Mouse (Mus musculus) naive thymus-derived CD4-positive, alpha-beta T cell, adult 5 months (primary cell): ENCODE results near the gene Fundc2. TPM values are rescaled to one million over a fixed set of nuclear protein-coding genes. Genes with fewer than 3 reads are reported as not detected.

ENCODE experiments used
- polyA plus RNA-seq: library from polyadenylated mRNA; unstranded; fragments of 100-300 nt; shearing (Covaris generic); gene quantifications from one replicate; pipeline ENCODE4 v1.2.1, GENCODE M21; 2017

Fundc2 gene
- 41.4 TPM for polyA plus RNA-seq

GRCm38 (mm10) chrX:75382195-75382771, at the start of gene Fundc2, which contains the start of gene F8:
Gene Fundc2 (plus strand): TSS chrX:75382399.
Gene F8 (minus strand): TSS chrX:75382615.

GRCm38 (mm10) chrX:75415936-75416785, 34.0 kb downstream of the Fundc2 start, which contains the start of the genes Cmc4, Mtcp1 and Brcc3:
Gene Cmc4 (minus strand): TSS chrX:75416584.
Gene Mtcp1 (minus strand): TSS chrX:75416588.
Gene Brcc3 (plus strand): TSS chrX:75416628.

Other genes with a start within 250 kb of the Fundc2 start
- gene Smim9, start 218.6 kb upstream of the Fundc2 start, polyA plus RNA-seq = not detected
- 0.20 TPM for gene F8, start 216 bp downstream of the Fundc2 start, polyA plus RNA-seq
- gene Cmc4, start 34.2 kb downstream of the Fundc2 start, polyA plus RNA-seq = 12.1 TPM
- gene Mtcp1, start 34.2 kb downstream of the Fundc2 start, polyA plus RNA-seq = 7.4 TPM
- 57.7 TPM for gene Brcc3, start 34.2 kb downstream of the Fundc2 start, polyA plus RNA-seq
- gene Vbp1, start 131.9 kb downstream of the Fundc2 start, polyA plus RNA-seq = 139 TPM
- 0.14 TPM for gene Rab39b, start 195.8 kb downstream of the Fundc2 start, polyA plus RNA-seq